Mouse (Mus musculus) spleen, adult 18-20 months (tissue): ENCODE measurements at regions not wholly inside any gene's neighbourhood (a gene's known extent, or its start where the extent isn't known, plus 50 kb on each side); places are given as distances from the start of the nearest gene placed in this dataset.

Experiments
- DNase-seq, 2 experiments: peaks; one replicate each; pipeline ENCODE4 v3.0.0; 2022; ENCODE audit warnings: mixed read lengths in 2 of 2

DNA sequence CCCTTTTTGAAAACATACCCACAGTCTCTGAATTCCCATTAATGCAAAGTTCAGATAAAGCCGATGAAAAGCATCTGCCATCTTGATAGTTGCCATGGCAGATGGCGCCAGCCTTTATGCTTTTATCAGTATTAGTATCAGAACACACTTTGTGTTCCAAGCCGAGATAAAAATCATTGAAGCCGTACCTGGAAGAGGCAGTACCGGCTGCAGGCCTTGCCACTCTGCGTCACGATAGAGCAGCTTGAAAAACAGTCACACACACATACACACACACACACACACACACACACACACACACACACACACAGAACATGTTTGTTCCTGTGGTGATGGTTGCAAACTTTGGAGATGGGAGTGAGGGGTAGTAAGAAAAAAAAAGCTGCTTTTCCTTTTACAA lies 306.2 kb downstream of the Satb1 start:
- no peak for DNase-seq

DNA sequence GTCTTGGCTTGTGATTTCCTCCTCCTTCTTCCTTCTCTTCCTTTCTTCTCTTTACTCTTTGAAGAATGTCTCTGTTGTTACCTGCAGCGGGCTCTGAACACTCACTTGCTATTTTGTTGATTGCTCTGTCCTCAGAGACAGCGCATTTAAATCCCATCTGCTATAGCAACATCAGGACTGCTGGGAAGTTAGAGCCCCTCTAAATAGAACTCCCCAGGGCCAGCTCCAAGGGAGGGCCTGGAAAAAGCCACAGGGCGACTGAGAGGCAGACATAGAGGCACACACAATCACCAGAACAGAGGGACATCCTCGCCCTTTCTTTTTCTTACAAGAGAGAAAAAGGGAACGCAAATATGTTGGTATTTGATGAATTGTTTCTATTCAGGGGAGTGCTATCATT lies 306.6 kb downstream of the Satb1 start:
- no peak for DNase-seq

DNA sequence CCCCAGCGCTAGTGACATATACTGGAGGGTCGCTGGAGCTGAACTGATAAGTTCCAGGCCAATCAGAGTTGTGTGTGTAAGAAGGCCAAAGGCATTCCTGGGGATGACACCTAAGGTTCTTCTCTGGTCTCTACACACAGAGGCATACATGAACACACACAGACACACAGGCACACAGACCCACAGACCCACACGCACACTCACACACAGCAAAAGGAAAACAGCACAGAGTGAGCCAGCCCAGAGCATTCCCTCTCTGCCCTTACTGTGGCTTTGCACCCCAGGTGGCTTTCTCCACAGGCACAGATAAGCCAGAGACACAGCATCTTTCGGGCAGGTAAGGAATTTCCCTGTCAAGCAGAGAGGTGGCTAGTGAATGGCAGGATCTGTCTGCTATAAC lies 307.1 kb downstream of the Satb1 start:
- no peak for DNase-seq

DNA sequence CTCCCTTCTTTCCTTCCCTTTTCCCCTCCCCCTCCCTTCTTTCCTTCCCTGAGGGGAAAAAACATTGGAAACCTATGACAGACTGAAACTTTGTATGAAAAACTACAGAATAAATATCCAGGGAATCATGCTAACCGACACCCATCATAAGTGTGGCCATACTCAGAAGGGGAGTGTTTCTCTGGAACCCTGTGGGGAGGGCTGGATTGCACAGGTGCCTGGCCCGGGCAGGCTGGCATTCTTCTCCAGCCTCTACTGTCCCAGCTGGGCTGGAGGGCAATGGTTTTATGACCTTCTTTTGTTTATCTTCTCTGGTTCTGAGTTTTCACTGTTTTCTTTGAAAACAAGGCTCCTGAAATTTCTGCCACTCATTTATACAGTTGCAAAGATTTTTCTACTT lies 307.9 kb downstream of the Satb1 start:
- DNase-seq, result no peak

DNA sequence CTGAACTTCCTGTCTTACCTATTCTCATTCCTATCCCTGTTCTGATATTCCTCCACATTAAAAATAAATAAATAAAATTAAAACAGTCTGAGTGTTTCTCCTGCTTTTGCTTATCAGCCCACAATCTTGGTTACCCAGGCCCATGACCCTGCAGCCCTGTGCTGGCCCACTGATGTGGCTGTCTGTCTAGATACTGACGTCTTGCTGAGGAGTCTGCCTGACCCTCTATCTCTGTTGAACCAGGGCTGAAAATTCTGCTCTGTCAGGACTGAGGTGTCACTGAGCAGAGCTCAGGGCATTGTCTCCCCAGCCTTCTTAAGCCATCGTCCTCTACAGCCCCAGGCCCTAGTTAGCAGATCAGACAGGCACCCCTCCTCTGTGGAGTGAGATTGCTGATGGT lies 321.2 kb downstream of the Satb1 start:
- no peak for DNase-seq

DNA sequence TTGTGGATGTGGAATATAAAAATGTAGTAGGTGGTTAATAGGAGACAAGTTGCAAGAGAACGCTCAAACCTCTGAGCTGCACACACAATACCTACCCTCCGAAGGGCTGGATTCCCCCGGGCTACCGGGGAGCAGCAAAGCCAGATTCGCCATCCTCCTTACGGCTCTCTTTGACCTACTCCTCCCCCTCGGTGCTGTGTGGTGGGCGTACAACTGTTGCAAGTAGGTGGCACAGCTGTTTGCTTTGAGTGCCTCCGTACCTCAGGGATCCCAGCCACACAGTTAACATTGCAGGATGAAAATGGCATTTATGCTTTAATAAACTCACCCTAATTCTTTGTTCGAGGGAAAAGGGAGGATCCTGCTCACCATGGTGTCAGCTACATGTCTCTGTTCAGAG lies 321.6 kb upstream of the Tbc1d5 start:
- no peak for DNase-seq

DNA sequence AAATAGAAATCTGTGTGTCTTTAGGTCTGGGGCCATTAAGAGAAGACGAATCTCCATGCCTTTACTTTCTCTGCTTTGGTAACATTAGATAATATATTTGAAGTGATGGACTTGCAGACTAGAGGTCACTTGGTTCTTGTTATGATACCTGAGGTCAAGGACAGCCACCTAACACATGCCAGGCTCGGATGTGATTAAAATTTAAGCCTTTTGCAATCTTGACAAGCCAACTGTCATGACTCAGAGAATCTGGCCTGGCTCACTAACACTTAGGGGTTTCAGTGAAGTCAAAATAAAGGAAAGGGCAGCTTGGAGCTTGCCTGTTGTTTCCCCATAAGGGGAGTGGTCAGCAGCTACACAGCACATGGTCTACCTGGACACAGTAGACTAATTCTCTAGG lies 320.4 kb upstream of the Tbc1d5 start:
- no peak for DNase-seq

DNA sequence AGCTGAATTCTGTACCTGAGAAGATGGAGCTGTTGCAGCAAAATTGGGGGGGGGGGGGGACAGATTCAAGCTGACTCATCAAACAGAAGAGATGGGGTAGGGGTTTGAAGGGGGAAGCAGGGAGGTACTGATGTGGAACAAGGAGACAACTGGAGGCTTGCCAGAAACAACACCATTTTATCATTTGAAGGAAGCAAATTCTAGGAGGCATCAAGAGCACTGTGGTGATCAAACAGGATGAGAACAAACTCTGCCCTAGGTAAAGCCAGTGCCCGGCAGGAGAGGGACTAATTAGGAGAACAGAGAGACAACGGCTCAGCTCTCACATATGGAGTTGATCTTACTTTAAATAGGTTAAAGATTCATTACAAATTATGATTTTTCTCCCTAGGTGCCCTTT lies 315.9 kb upstream of the Tbc1d5 start:
- DNase-seq, result no peak

DNA sequence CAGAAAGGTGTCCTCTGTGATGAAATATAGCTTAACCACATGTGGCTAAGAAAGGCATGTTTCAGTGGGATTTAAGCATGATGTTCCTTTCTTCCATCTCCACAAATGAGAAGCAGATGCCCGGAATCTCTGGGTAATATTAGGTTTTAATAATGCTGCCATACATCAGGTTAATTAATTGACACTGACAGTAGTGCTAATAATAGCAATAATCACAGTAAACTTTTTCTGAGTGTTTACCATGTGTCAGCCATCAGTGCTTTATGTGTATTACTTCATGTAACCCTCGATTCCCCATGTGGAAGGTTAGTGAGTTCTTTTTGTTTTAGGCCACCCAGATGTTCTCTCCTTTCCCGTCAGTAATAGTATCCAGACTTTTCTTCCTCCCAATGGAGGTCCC lies 310.2 kb upstream of the Tbc1d5 start:
- no peak for DNase-seq

DNA sequence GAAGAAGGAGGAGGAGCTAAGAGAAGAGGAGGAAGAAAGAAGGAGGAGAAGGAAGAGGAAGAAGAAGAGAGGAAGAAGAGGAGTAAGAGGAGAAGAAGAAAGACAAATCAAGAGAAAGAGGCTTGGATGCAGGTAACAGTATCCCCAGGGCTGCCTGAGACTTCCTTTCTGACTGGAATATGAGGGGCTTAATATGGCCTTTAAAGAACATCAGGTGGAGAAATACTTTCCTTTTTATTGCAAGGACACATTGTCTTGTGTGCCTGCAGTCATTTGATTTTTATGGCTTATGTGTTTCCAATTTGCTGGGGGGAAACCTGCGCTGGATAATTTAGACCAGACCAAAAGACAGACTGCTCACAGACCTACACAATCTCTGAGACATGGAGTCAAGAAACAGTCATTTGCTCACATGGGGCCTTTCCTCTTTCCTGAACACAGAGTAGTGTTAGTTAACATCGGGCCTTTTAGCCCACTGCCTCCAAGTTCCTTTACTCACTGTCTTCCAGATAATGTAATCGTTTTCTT lies 308.8 kb upstream of the Tbc1d5 start:
- DNase-seq, result no peak

DNA sequence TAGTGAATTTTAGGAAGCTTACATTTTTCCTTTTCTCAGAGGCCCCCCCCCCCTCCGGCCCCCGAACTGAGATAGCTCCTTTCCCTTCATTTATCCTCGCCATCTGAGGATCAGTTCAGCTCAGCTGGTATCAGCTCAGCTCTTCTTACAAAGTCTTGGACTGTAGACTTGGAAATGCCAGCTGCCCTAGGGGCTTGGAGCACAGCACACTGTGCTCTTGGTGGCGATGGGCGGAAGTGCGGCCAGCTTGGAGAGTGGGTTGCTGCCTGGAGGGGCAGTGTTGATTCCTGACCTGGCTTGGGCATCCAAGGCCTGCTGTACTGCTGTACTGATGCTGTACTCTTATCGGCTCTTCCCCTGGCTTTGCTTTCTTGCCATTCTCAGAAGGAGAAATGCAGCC lies 298.7 kb upstream of the Tbc1d5 start:
- DNase-seq, result no peak

DNA sequence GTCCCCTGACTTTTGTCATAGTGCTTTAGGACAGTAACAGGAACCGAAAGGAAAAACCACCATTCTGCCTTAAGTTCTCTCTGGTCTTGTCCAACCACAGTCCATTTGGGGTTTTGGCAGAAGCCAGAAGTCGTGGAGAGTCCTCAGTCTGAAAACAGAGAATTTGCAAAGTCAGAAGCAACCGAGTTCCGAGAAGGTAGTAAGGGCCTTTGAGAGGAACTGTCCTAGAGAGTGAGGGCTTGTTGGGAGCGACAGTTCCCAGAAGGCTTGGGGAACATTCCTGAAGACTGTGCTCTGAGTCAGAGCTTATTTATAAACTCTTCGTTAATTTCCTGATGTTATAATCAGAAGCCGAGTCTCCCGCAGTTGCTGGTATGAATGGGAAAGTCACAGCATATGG lies 298.3 kb upstream of the Tbc1d5 start:
- DNase-seq, result no peak

DNA sequence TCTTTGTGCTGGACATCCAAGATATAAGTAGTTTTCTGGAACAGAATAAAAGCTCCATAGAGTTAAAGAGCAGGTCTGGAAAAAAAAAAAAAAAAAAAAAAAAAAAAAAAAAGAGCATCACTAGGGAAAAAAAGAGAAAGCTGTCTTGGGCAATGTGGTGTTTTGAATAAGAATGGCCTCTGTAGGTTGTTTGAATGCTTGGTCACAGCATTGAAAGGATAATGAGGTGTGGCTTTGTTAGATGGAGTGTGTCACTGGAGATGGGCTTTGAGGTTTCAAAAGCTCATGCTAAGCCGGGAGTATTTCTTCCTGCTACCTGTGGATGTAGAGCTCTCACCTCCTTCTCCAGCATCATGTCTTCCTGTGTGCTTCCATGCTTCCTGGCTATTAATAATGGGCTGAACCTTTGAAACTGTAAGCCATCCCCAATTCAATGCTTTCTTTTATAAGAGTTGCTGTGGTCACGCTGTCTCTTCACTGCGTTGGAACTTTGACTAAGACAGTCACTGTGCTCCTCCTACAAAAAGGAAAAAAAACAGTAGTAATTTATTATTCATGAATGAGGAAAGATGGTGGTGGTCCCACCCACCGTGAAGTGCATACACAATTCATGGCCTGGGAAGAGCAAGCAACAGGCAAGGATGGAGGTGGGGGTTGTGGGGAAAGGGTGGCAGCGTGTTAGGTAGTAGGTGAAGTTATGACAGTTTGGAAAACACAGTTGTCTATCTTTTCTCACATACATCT lies 283.2 kb upstream of the Tbc1d5 start:
- DNase-seq, result no peak

DNA sequence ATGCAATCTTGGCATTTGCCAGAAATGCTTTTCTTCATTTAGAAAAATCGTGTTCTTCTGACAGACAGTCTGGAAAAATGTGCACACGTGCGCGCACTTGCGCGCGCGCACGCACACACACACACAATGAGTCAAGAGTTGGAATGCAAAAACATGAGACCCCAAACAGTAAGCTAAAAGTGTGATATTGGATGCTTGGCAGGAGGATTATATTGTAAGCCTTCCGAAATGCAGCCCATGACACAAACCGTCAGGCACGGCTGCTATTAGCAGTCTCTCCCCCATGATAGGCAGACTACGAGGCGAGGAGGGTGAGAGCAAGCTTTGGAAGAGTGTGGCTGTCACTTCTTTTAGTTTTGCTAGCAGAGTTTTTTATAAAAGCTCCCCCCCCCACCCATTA lies 282.1 kb upstream of the Tbc1d5 start:
- no peak for DNase-seq

DNA sequence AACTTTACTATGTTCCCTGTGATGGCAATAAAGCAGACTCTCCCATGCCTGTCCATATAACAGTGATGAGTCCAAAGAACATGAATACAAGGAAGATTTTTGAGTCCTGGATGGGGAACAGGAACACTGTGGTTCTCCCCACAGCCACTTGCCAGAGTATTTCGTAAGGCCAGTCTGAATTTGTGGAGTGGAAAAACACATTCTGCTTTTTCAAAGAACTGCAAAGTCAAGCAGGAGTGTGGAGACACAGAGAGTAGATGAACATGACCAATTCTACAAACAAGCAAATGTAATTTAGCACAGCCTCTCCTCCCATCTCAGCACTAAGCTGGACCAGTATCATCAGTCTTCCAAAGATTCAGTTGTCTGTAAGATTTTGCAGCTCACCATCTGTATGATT lies 280.0 kb upstream of the Tbc1d5 start:
- no peak for DNase-seq

DNA sequence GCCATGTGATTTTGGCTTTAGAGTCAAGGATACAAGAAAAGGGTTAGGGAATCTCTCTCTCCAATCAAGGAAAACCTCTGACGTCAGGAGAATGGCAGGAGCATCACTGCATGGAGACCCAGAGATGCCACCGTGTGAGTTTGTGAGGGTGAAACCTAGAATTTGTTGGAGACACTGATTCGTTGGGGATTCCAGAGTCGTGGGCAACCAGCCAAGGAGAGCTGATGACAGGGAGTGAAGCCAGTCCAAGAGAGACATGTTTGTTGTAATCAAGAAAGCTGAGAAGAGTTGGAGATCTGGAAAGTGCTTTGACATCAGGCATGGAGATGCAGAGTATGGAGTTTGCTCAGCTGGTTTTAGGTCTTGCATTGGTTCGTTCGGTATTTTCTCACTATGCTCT lies 236.6 kb upstream of the Tbc1d5 start:
- no peak for DNase-seq

DNA sequence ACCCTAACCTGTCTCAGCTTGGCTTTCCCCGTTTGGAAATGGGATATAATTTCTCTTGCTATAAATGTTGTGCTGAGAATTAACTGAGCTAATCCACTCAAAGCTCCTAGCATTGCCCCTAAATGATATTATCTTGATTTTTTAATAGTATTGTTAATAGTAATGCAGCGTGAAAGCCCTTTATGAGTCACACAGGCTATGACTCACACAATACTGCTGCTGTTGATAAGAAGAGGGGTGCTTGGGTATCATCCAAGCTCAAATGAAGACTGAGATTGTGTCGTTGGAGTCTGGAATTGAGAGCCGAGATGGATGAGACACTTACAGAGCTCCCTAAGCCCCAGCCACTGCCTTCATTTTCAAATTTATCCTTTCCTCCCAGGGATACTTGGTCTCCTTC lies 235.2 kb upstream of the Tbc1d5 start:
- no peak for DNase-seq

DNA sequence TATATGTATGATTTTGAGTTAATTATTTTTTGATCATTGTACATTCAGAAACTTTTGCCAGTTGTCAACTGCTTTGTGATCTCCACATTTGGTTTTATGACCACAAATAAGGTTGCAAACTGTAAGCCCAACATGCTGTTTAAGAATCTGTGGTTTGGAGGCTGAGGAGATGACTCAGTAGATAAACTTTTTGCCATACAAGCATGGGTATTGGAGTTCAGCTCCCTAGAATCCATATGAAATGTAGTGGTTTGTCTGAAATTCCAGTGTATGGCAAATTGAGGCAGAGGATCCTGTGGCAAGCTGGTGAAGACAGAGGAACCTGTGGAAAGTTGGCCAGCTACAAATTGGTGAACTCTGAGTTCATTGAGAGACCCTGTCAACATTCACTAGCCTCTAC lies 234.6 kb upstream of the Tbc1d5 start:
- DNase-seq, result no peak

DNA sequence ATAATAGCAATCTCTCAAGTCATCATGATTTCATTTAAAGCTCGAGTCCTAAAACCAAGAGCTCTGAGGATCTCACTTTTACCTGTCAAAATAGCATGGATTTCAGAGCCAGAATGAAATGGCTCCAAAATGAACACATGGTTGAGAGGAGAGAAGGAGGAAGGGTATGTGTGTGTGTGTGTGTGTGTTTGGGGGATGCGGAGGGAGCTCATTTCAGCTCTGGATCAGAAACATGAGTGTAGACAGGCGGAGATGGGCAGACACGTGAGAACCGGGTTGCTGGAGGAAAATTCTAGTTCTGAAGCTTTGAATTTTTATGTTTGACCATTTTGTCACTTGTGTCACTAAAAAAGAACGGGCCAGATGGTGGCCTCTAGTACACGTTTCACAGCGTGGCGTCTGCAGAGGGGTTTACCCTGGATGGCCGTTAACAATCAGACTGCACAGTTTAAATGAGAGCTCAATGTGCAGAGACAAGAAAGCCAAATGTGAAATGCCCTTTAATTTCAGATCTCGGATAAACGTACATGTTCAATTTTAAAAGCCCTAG lies 232.5 kb upstream of the Tbc1d5 start:
- DNase-seq, result no peak

DNA sequence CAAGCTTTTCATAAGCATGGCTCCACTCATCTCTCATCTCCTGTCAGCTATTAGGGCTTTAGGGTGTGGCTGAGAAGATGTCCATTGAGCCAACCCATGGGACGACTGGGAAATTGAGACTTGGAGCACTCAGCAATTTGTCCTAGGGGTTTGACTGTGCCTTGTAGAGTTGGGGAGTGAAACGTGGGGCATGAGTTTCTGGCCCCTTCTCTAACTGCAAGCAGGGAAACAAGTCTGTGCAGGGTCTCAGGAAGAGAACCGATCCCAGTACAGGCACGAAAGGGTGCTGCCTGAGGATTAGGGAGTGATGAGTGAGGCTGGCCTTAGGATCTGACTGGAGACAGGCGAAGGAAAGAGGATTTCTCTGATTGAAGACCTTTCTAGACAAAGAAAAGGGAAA lies 229.7 kb upstream of the Tbc1d5 start:
- no peak for DNase-seq

DNA sequence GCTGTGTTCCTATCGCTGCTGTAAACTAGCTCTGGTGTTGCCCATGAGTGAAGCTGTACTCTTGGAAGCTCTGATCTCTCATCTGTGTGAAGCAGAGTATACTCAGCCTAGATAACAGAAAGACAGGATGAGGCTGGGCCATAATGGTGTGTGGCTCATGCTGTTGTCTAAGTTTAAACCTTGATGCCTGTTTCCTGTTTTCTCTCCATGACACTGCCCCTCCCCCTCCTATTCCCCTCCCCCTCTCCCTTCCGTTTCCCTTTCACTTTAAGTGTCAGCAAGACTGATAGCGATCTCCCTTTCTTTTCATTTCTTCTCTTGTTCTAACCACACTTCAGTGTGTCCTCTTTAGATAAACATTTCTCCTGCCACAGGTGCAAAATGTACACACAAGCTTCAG lies 229.2 kb upstream of the Tbc1d5 start:
- DNase-seq, result peak; percentile 25 to 39

DNA sequence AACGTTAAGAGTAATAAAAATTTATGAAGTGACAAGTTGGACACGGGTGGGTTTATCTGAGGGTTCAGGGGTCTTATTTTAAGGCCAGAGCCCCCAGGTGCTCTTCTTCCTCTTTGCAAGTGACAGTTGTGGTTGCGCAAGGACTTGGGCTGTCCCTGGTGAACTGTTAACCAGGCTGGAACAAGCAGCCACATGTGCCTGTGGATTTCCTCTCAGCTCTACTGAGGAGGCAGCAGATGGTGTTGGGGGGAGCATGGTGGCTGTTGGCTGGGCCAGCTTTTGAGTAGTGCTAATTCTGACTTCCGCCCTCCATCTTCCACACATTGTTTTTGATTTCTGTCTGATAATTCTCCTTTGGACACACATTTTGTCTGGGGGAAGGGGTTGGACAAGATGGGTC lies 227.9 kb upstream of the Tbc1d5 start:
- DNase-seq, result peak; percentile 10 to 16

DNA sequence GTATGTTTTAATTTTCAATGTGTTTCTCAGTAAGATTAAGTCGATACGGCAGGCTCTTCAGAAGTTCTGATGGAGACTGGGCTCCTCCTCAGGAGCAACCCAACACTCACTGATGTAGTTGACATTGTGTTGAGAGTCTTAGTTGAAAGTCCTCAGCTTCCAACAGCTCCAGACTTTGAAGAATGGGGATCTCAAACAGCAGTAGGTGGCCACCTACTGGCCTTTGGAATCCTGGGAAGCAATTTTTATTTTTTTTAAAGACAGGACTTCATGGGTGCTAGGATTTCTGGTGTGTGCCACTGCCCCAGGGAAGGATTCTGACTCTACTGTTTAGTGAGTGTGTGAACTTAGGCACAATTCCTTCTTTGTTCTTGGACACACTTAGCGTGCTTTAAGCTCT lies 225.9 kb upstream of the Tbc1d5 start:
- DNase-seq, result no peak

DNA sequence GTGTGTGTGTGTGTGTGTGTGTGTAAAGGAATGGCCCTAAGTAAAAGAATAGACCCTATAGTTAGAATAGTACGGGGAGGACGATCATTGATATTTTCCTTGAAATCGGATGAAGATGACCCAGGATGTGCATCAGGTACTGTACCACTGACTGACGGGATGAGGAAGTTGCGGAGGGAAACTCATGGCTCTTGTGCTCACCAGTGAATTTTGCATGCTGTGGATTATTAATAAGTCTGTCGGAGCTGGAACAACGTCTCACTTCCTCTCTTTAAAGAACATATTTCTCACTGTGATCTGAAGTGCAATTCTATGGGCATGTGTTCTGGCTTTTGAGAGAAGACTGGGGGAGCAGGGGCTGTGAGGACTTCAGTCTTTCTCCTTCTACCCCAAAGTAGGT lies 218.8 kb upstream of the Tbc1d5 start:
- DNase-seq, result no peak

DNA sequence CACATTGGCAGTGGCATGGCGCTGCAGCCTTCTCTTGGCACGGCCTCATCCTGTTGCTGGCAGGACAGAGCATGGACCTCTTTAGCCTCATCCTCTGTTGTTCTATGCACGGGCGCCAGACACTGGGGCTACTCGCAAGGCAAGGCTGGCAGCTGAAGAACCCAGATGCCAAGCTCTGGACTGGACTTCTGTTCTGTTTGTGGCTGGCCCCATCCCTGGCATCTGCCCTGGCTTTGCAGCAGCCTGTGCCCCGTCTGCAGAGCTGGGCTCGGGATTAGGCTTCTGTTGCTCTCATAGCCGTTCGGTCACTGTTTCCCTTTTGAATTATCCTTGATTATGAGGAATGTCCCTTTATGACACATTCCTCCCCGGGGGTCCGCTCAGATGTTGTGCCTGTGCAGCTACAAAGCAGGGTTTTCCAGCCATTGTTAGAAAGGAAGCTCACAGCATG lies 214.6 kb upstream of the Tbc1d5 start:
- no peak for DNase-seq
